Mouse (Mus musculus): Measurements from ENCODE around the gene Slc35f6.

DNA sequence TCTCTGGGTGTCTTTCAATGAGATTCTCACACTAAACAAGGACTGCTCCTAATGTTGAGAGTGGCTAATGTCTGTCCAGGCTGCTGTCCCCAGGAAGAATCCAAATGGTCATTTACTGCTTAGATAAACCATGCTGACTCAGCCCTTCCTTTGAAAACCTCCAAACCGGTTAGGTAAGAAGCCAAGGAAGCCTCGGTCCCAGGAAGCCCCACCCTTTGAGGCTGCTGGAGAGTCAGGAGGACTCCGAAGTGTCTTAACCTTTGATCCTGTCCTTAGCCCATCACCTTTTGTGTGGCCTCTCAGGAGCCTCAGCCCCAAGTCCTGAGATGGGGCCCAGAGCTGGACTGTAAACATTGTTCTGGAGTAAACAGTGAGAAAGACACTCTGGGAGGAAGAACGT, 1.8 kb downstream of the Slc35f6 start:
- TF ChIP-seq CTCF (IDR thresholded peaks at IDR 0.05; ENCODE audit: insufficient read depth, low read length) (no peak), POLR2A (IDR thresholded peaks at IDR 0.05; ENCODE audit: borderline replicate concordance, extremely low read depth, low read depth, low read length) (no peak)
